Mouse (Mus musculus): ENCODE data around the gene Caln1. TPM values are rescaled to one million over a fixed set of nuclear protein-coding genes. Genes with fewer than 3 reads are reported as not detected.

Gene Caln1
- total RNA-seq, 2 experiments from 2014 or later: not detected

DNA sequence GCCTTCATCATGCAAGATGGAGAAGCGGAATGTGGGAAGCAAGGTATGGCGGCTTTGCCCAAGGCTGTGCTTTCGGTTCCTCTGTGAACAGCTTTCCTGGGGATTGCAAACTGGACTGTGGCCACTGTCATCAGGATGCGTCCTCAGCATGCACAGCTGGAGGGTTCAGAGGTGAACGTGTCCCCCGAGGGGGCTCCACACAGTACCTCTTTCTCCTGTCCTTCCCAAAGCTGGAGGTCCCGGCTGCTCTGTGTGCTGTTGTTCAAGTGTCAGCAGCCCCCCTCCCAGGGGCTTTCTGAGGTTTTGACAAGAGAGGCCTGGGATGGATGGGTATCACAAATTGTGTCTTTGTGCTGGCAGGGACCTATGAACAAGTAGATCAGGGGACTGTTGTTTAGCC lies 17.2 kb downstream of the Caln1 start:
- ATAC-seq (replicated peaks; ENCODE audit: low FRiP score, poor library complexity, severe bottlenecking): no peak

DNA sequence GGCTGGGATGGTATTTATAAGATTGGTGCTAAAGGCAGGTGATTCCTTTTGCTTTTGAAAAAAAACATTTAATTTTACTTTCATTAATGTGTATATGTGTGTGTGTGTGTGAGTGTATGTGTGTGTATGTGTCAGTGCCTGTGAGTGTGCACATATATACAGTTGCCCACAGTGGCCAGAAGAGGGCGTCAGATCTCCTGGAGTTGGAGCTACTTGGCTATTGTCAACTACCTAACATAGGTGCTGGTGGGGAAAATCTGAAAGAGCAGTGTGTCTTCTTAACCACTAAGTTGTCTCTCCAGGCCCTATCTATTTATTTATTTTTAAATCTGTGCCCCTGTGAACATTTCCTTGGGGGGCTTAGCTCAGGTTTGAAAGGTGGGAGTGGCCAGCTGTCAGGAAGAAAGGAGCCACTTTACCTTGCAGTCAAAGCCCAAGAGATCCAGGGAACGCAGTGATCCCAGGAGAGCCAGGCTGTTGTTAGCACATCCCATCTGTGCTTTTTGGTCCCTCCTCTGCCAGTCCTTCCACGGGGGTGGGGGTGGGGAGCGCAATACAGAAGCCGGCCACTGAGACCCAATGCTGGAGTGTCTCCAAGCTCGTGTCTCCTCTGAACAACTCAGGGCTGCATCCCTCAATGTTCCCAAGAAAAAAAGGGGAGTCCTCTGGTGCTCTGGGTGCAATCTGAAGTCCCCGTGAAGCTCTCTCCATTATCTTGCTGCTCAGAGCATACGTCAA lies 24.5 kb downstream of the Caln1 start:
- ATAC-seq (replicated peaks; ENCODE audit: low FRiP score, poor library complexity, severe bottlenecking): no peak

DNA sequence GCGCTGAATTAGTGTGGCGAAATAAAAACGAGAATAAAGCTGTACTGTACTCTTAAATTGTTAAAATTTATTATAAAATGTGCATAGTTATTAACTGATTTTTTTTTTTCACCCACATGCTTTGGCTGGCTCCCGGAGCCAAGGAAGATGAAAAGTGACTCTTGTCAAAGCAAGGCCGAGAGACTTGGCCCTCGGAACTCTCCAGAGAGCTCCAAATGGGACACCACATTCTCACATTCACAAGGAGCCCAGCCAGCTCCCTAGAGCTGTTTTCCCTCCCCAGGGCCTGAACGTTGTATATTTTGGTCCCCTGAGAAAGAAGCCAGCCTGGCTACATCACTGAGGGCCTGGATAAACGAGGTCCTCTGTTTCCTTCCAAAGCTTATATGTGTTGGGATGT lies 25.1 kb downstream of the Caln1 start:
- ATAC-seq (replicated peaks; ENCODE audit: low FRiP score, poor library complexity, severe bottlenecking): no peak

DNA sequence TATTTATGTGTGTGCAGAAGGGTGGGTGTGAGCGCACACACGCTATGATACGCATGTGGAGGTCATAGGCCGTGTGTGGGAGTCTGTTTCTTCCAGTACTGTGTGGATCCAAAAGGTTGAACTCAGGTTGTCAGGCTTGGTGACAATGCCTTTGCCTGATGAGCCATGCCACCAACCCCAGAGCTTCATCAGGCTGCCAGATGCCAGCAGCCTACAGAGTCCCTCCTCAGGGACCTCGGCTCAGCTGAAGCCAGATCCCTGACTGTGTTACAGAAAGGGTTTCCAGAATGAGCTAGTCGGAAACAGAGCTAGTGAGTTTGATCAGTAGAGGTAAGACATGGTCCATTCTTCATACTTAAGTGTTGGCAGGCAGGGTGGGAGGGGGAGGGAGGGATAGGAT lies 25.9 kb downstream of the Caln1 start:
- no peak for ATAC-seq (replicated peaks; ENCODE audit: low FRiP score, poor library complexity, severe bottlenecking)

DNA sequence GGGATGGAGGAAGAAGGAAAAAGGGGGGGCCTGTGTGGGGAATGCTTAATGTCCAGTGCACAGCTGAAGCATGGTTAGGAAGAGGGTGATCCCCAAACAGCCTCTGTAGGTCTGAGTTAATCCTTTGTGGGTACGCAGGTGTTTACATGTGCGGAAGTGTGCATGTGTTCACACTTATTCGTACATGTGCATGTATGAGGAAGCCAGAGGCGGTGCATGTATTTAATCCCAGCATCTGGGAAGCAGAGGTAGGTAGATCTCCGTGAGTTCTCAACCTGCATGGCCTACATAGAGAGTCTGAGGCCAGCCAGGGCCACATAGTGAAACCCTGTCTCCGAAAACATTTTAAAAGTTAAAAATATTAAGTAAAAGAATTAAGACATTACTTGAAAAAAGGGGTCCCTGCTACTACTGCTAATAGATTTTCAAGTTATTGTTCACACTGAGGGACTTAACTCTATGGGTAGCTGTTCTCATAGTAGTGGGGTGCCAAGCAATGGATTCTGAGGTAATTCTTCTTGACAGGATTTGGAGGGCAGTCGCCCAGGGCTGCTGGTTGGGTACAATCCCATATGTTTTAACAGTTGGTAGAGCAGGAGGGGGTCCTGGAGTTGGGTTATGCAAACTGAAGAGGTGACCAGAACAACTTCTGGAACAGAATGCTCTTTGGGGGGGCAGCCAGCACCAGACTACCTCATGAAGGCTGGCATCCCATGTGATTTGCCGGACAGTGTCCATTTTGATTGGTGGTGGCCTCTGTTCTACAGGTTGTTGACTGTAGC lies 31.1 kb downstream of the Caln1 start:
- ATAC-seq (replicated peaks; ENCODE audit: low FRiP score, poor library complexity, severe bottlenecking): no peak

DNA sequence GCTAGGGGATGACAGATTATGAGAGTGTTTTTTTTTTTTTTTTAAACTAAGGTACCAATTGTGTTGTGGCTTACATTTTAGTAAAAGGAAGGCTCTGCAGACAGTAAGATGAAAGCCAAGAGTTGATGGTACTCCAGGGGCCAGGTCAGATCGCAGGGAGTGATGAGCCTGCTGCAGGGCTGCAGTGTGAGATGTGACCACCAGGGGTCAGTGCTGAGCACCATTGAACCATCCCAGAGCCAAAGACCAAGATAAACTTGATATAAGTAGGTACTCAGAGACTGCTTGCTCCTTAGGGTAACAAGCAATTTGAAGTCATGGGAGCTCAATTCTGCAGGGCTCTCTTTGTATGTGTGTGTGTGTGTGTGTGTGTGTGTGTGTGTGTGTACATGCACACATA lies 35.9 kb downstream of the Caln1 start:
- peak; percentile 57; the same call in 1 of the 2 replicates for ATAC-seq (replicated peaks; ENCODE audit: low FRiP score, poor library complexity, severe bottlenecking)

DNA sequence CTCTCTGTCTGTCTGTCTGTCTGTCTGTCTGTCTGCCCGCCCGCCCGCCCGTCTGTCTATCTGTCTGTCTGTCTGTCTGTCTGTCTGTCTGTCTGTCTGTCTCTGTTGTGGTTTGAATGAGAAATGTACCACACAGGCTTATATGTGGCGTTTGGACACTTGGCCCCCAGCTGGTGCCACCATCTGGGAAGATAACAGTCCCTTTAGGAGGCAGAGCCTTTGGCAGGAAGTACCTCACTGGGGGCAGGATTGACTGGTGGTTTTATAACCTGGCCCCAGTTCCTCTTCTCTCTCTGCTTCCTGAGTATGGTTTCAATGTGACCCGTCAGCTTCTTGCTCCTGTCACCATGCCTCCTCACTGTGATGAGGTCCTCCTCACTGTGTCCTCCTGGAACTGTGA lies 40.5 kb downstream of the Caln1 start:
- no peak for ATAC-seq (replicated peaks; ENCODE audit: low FRiP score, poor library complexity, severe bottlenecking)

DNA sequence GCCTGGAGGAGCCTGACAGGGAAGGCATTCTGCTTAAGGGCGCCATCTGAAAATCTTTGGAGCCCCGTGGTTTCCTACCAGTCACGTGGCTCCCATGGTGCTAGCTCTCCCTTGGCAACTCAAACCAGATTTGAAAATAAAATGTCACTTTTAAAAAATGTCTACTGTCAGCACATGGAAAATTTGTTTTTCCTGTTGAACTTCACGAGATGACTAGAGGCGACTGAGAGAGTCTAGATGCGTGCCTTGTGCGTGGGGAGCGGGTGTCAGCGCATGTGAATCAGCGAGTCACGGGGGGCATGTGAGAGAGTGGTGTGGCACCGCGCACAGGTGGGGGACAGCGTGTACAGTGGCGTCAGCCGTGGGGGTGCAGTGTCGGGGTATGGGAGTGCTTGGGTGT lies 42.3 kb downstream of the Caln1 start:
- no peak for ATAC-seq (replicated peaks; ENCODE audit: low FRiP score, poor library complexity, severe bottlenecking)

DNA sequence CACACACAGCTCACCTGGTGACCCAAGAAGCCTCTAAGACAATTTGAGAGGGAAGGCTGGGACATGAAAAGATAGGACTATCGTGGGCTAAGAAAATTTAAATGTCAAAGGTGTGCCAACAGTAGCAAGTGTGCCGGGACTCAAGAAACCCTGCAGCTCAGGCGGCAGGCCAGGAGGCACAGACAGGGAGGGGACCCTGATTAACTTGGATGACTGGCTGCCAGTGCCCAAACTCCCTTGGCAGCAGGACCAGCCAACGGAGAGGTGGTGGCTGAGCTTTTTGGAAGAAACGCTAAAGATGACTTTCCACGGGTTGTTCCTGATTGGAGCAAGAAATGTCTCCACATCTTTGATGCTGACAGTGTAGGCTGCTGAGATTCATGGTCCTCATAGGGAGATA lies 78.2 kb downstream of the Caln1 start:
- no peak for ATAC-seq (replicated peaks; ENCODE audit: low FRiP score, poor library complexity, severe bottlenecking)

DNA sequence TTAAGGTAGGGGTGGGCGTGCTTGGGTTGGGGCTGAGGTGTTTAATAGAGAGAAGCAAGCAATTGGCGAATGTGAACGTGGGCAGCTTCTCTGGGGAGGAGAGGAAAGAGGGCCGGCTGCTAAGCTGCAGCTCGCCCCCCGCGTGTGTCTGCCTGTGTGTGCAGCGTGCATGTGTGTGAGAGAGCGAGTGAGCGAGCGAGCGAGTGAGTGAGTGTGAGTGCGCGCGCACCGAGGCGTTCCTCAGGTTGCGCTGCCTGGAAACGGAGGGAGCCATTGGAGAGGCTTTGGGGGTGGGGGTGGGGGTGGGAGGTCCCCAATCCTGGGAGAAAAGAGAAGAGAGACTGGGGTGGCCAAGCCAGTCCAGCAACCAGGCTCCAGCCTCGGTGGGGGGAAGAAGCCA lies 79.2 kb downstream of the Caln1 start:
- no peak for ATAC-seq (replicated peaks; ENCODE audit: low FRiP score, poor library complexity, severe bottlenecking)

DNA sequence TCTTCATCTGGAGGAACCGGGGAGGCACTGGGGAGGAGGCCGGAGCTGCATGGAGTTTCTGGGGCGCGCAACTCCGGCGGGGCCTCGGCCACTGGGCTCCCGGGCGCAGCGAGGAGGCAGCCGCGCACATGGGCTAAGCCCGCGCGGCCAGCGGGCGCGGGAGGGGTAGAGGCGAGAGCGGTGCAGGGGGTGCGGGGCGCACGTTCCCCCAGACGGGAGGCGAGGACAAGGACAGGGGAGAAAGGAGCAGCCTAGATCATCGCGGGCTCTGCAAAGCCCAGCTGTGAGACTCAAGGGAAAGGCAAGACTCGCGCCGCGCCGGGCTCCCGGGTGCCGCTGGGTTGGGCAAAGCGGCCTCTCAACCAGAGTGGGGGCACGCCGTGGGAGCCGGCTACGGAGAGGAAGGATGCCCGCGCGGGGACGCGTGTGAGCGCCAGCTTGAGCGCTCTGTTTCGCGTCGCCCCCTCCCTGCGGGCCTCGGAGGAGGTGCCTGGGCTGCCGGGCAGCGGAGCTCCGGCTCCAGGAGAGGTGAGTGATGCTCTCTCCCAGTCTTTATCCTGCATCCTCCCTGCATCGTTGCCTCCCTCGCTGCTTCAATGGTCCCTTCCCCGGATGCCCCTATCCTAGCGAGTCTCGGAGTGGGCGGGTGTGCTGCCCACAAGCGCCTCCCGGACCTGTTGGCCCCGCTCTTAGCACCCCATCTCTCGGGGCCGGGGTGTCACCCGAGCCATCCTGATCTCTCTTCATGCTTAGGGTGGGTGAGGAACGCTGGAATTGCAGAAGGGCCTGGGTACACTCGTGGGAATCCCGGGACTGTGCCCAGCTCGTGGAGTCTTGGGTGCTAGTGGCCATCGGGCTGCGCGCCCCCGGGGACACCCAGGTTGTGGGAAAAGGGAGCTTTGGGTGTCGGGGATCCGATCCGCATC lies 79.9 kb downstream of the Caln1 start:
- no peak for ATAC-seq (replicated peaks; ENCODE audit: low FRiP score, poor library complexity, severe bottlenecking)

DNA sequence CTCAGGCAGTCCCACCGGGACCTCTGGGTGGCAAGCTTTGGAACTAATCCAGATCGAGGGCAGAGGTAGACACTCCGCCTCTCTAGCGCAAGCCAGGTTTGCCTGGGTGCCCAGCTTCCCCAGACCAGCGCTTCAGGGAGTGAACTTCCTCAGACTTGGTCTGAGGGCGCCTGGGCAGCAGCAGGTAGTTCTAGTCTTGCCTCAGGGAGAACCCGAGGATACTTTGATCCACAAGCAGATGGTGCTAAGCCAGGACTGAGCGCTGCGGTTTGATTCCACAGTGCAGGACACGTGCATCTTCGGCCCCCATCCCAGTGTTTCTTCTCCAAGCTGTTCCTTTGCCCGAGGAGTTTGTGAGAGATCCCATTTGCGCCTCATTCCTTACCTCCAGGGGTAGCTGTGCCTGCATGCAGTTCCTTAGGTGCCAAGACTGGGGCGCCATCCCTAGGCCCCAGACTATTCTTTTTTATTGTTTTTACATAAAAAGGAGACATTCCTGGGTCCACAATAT lies 80.8 kb downstream of the Caln1 start:
- ATAC-seq (replicated peaks; ENCODE audit: low FRiP score, poor library complexity, severe bottlenecking): no peak

DNA sequence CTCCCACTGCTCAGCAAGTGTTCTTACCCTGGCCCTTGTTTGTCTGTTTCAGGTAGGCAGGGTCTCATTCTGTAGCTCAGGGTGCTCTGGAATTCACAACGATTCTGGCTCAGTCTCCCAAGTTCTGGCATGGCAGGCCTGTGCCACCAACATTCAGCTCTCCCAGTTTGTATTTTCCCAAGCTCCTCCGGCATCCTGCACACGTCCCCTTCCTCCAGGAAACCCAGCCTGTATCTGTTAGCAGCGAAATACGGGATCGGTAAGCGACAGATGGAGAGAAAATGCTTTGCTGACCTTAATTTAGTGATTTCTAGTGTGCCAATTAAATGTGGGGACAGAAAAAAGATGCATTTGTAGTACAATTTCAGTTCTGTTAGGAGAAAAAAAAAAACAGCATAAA lies 88.8 kb downstream of the Caln1 start:
- no peak for ATAC-seq (replicated peaks; ENCODE audit: low FRiP score, poor library complexity, severe bottlenecking)

DNA sequence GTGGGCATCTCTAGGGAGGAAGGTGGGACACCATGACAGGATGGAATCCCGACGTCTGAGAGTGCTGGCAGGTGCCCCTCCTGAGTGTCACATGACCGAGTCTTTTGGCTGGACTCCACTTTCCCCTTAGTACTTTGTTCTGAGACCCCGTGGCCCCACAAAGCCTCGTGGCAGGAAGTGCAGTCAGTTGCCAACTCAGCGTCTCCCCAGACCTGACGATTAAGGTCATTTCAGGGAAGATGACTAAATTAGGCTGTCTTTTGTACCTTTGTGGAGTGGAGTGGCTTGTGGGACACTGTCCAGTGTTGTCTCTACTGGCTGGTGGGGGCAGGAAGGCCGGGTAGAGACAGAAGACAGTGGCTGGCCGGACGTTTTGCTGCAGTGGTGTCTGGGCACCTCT lies 103.0 kb downstream of the Caln1 start:
- ATAC-seq (replicated peaks; ENCODE audit: low FRiP score, poor library complexity, severe bottlenecking): no peak

DNA sequence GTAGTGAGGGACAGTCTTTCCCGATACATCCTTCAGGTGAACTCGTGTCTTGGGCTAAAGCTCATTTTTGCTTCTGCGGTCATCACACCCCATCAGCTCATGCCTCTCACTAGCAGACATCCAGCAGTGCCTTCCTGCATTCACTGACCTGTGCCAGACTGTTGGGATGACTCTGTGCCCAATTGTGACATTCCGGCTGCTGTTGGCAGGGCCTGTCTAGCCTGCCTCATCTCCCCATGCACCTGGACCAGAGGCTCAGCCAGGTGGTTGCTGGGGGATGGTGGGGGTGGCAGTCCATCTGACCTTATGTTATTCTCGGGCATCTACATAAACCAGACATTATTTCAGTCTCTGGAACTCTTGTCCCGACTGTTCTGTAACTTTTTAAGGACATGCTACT lies 105.6 kb downstream of the Caln1 start:
- no peak for ATAC-seq (replicated peaks; ENCODE audit: low FRiP score, poor library complexity, severe bottlenecking)

DNA sequence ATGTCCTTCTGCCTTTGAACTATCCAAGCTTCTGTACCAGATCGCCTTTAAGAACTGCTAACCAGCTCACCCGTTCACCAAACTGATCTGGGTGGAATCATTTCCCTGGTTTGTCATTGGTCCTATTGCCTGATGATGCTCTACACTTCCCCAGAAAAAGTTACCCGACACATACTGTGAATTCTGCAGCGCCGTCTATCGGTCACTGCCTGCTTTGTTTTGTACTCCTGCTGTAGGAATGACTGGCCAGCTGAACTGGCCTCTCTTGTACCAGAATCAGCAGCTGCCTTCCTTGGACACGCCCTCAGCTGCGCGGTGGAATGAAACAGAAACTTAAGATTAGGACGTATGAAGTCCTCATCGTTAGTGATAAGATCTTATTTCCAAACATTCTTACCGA lies 107.5 kb downstream of the Caln1 start:
- no peak for ATAC-seq (replicated peaks; ENCODE audit: low FRiP score, poor library complexity, severe bottlenecking)

DNA sequence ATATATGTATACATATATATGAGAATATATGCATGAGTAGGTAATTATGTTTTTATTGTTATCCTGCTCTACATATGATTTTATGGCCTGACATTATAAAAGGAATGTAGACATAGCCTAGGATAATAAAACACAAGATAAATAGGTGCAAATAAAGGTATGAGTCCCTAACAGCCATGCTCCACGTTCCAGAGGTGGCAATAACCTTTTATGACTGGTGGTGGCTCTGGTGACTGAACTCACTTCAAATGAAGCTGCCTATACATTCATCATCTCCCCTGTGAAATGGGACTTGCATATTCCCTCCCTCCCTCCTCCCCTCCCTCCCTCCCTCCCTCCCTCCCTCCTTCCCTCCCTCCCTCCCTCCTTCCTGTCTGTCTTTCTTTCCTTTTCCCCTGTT lies 111.0 kb downstream of the Caln1 start:
- ATAC-seq (replicated peaks; ENCODE audit: low FRiP score, poor library complexity, severe bottlenecking): no peak

DNA sequence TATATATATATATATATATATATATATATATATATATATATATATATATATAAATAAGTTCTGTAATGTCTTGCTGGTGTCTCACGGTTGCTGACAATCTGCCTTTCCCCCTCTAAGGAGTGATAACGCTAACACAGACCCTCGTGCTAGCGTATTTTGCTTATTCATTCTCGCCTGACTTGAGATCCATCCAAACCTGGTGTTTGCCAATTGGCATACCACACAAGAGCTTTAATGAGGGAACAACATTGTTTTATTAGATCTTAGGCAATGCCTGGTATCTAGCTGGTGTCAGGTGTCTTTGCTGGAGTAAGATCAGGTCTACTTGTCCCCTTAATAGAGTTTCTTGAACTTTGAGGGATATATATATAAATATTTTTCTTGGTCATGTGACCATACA lies 122.2 kb downstream of the Caln1 start:
- no peak for ATAC-seq (replicated peaks; ENCODE audit: low FRiP score, poor library complexity, severe bottlenecking)

DNA sequence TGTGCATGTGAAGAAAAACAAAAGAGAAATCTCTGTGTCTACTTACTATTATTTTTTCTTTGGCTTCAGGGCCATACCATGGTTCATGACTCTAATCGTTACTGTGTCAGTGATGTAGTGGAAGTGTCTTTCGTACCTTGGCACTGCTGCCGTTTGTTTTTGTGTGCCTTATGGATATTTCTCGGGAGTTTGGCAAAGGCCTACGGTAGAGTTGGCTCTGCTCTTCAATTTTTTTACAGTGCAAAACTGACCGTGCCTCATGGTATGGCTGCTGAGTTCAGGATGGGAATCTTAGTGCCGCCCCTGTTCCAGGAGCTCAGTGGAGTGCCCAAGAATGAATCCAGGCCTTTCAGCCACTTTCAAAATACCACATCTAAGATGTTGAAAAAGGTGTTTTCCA lies 123.0 kb downstream of the Caln1 start:
- no peak for ATAC-seq (replicated peaks; ENCODE audit: low FRiP score, poor library complexity, severe bottlenecking)

DNA sequence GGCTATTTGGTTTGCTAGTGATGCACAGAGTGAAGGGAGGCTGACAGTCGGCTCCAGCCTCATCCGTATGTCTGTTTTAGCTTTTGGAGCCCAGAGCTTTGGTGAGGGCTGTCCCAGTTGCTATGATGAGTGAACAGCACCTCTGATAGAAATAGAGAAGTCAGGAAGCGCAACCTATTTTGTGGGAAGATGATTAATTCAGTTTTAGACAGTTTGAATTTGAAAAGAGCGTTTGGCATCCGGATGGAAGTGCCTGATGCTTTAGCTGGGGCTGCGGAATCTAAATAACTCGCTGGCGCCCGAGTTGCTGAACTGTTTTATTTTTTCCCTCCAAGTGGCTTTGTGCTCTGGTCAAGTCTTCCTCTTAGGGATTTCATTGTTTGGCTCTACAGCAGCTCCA lies 133.3 kb downstream of the Caln1 start:
- no peak for ATAC-seq (replicated peaks; ENCODE audit: low FRiP score, poor library complexity, severe bottlenecking)
